Mouse (Mus musculus) cerebellum, adult 2 months (tissue): ENCODE data around the gene Nosip.

Experiments
- CTCF ChIP-seq: fragments of 200-500 bp; IDR thresholded peaks from 2 replicates; pipeline ENCODE4 v1.5.1; 2011; ENCODE audit warnings: low read depth, mild to moderate bottlenecking, control low read depth, low read length, moderate library complexity, borderline replicate concordance; ENCODE audit not compliant: insufficient read depth
- POLR2A ChIP-seq: fragments of 200-500 bp; IDR thresholded peaks from 2 replicates; pipeline ENCODE4 v1.6.1; 2011; ENCODE audit warnings: low read length, control low read depth, borderline replicate concordance; ENCODE audit not compliant: insufficient read depth

DNA sequence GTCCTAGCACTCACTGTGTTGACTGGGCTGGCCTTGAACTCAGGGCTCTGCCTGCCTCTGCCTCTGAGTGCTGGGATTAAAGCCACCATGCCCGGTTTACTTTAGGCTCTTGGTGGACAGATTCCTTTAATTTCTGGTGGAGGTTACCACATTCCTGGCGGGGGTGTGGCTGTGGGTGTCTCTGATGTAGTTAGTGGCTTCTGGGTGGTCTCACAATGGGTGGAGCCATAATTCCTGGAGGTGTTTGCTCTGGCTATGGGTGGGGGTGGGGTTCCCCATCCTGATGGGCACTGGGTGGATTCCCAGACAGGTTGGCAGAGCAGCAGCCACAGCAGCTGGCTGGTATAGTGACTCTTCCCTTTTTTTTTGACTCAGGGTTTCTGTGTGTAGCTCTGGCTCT, 49.7 kb downstream of the Nosip start:
- TF ChIP-seq POLR2A (no peak), CTCF (no peak)
